Mouse (Mus musculus): ENCODE data around the gene Zfp358. TPM values are rescaled to one million over a fixed set of nuclear protein-coding genes. Genes with fewer than 3 reads are reported as not detected.
A peak's percentile ranks its signal among the peaks of the same experiment; 100 is the strongest.

Gene Zfp358
- 4.4 and 5.2 TPM in 2 replicates for polyA plus RNA-seq (2015; fragmentation: Nextera tagmentation; extraction: Ambion mirVana)

- Histone ChIP-seq H3K27me3 (peaks cover 15% of the 10 kb centered on the region; the same call in 1 of the 2 replicates), H3K9ac (peak within 1 kb of the TSS; percentile 83), H3K4me2 (peak within 1 kb of the TSS; percentile 86), H3K36me3 (peaks cover 18% of the 10 kb centered on the region), H3K4me3 (replicated peaks) (peak within 1 kb of the TSS; percentile 72), H3K4me1 (replicated peaks) (peaks cover 31% of the 10 kb centered on the region), H3K27ac (no peak within 1 kb of the TSS), H3K9me3 (replicated peaks) (no peaks in the 10 kb centered on the region; the same call in 1 of the 2 replicates)
- peak; percentile 52 for DNase-seq
- under 1% methylated on average over 64 of the region's 64 CpGs for WGBS (ENCODE audit: insufficient replicate concordance)
- peak; percentile 75 for ATAC-seq (ENCODE audit: low read depth)
These were observed at the start of gene Zfp358 for GRCm38 (mm10) chr8:3492901-3493844. TSS of gene Zfp358 (plus strand) at chr8:3493138.

DNA sequence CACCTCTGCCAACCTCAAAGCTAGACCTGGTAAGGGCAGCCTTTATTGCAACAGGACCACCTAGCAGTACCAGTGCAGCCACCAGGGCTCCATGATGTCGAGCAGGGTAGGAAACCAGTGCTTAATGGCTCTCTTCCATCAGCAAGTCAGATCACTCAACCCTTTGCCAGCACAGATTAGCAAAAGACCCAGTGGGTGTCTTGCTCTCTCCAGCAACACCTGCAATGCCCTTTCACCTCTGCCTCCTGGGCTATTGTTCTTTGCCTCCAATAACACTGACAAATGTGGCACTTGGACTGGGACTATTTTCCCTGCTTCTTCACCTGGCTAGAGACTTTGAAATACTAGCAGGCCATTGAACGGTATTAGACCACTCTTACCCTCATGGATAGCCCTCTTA, 43.7 kb upstream of the Zfp358 start:
- Histone ChIP-seq H3K36me3 (peaks cover 72% of the 10 kb centered on the region), H3K27me3 (no peaks in the 10 kb centered on the region), H3K9ac (no peak overlapping the region), H3K4me2 (no peak overlapping the region), H3K27ac (no peak overlapping the region), H3K9me3 (replicated peaks) (no peaks in the 10 kb centered on the region), H3K4me3 (replicated peaks) (no peak overlapping the region), H3K4me1 (replicated peaks) (no peaks in the 10 kb centered on the region)
- ATAC-seq (ENCODE audit: low read depth) (no peak), DNase-seq (no peak)
- WGBS (ENCODE audit: insufficient replicate concordance): 73% methylated on average over 2 of the region's 2 CpGs

- Histone ChIP-seq H3K9ac (no peak overlapping the region), H3K4me2 (no peak overlapping the region), H3K27me3 (no peaks in the 10 kb centered on the region), H3K4me3 (replicated peaks) (no peak overlapping the region), H3K27ac (no peak overlapping the region), H3K9me3 (replicated peaks) (no peaks in the 10 kb centered on the region), H3K4me1 (replicated peaks) (no peaks in the 10 kb centered on the region), H3K36me3 (peaks cover 86% of the 10 kb centered on the region)
- DNase-seq (peak; percentile 28), ATAC-seq (ENCODE audit: low read depth) (peak; percentile 50; the same call in 1 of the 2 replicates)
- 31% methylated on average over 5 of the region's 5 CpGs for WGBS (ENCODE audit: insufficient replicate concordance)
These were observed 42.3 kb upstream of the Zfp358 start for GRCm38 (mm10) chr8:3450670-3451069.

DNA sequence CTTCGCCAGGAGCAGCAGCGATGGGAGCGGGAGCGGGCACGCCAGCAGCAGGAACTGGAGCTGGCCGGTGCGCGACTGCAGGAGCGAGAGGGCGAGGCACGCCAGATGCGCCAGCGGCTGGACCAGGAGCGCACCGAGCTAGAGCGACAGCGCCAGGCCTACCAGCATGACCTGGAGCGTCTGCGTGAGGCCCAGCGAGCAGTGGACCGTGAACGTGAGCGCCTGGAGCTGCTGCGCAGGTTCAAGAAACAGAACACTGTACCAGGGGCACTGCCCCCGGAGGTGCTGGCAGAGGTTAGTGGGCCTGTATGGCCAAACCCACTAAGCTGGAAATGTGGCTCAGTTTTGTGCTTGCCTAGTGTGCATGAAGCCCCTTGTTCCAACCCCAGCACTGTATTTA, 40.9 kb upstream of the Zfp358 start:
- Histone ChIP-seq H3K36me3 (peaks cover 89% of the 10 kb centered on the region), H3K4me2 (no peak overlapping the region)
- no peak for ATAC-seq (ENCODE audit: low read depth)

DNA sequence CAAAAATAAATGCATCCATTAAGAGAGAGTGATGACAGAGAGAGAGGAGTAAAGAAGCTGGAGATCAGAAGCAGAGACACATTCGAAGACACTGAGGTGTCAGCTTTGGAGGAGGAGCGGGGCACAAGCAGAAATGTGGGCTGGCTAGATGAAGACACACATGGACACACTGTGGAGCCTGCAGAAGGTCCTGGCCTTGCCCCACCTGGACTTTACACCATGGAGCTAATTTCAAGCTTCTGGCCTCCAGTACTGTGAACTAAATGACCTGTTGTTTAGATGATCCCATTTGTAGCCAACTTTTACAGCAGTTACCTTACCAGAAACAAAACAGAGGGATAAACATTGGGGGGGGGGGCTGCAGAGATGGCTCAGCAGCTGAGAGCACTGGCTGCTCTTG, 29.7 kb upstream of the Zfp358 start:
- Histone ChIP-seq H3K4me1 (replicated peaks) (peaks cover 20% of the 10 kb centered on the region), H3K4me3 (replicated peaks) (no peak overlapping the region), H3K27ac (no peak overlapping the region), H3K9me3 (replicated peaks) (no peaks in the 10 kb centered on the region), H3K4me2 (no peak overlapping the region), H3K9ac (no peak overlapping the region), H3K27me3 (no peaks in the 10 kb centered on the region), H3K36me3 (0 out of 2 replicates have a peak, but pooled peaks cover 3% of the 10 kb centered on the region)
- DNase-seq (no peak), ATAC-seq (ENCODE audit: low read depth) (no peak)
- WGBS (ENCODE audit: insufficient replicate concordance): 69% methylated on average over 2 of the region's 2 CpGs

More for the DNA sequence above, 40.9 kb upstream of the Zfp358 start:
- Histone ChIP-seq H3K4me3 (replicated peaks) (no peak overlapping the region), H3K4me1 (replicated peaks) (no peaks in the 10 kb centered on the region), H3K27me3 (no peaks in the 10 kb centered on the region), H3K9me3 (replicated peaks) (no peaks in the 10 kb centered on the region), H3K9ac (no peak overlapping the region), H3K27ac (no peak overlapping the region)
- DNase-seq: no peak
- WGBS (ENCODE audit: insufficient replicate concordance): 90% methylated on average over 25 of the region's 25 CpGs

DNA sequence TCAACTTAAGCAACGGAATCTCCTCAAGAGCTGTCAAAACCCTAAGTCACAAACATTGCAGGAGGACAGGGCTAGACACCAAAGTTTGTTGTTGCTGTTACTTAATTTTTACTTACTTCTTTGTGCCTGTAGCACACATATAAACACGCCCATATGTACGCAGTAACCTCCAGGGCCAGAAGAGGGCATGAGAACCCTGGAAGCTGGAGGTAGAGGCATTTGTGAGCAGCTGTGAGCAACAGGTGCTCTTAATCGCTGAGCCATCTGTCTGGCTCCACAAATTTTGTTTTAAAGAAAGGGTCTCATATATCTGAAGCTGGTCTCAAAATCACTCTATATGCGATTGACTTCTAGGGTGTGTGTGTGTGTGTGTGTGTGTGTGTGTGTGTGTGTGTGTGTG, 28.6 kb upstream of the Zfp358 start:
- H3K9ac ChIP-seq: no peak overlapping the region
- WGBS (ENCODE audit: insufficient replicate concordance): 47% methylated on average over 5 of the region's 5 CpGs
- no peak overlapping the region for H3K4me3 ChIP-seq (replicated peaks)
- H3K9me3 ChIP-seq (replicated peaks): no peaks in the 10 kb centered on the region
- no peaks in the 10 kb centered on the region for H3K36me3 ChIP-seq
- ATAC-seq (ENCODE audit: low read depth) (no peak), DNase-seq (peak; percentile 28)
- H3K4me1 ChIP-seq (replicated peaks): peaks cover 21% of the 10 kb centered on the region
- H3K27me3 ChIP-seq: no peaks in the 10 kb centered on the region
- no peak overlapping the region for H3K27ac ChIP-seq
- H3K4me2 ChIP-seq: no peak overlapping the region

DNA sequence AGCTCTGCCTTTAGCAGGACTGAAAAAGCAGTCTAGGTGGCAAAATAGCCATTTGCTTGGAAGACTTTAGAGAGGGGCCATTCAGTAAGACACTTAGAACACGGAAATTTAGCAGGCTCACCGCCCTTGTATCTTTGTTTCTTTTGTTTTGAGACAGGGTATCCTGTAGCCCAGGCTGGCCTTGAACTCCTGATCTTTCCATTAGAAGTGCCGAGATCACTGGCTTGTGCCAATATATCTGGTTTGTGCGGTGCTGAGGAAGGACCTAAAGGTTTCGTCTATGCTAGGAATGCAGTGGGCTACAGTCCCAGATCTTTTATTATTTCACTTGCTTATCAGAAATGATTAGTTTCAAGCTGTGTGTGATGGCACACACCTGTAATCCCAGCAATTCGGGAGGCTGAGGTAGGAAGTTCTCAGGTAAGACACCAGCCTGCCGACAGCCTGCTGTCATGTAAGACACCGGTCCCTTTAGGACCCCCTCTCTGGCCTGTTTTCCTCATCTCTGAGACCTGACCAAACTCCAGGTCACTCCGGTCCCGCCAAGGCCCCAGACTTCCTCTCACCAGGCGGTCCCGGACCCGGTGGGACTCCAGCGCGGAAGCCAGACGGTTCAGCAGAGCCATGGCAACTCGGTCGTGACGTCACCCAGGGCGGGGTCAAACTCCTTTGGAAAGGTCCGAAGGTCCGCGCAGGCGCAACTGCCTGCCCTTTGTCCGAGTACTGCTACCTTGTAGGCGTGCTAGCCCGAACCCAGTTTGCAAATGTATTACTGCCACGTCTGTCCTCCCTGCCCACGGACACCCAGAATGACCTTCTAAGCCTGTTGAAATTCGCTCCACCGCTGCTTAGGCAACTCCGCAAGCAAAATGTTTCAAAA, 25.7 kb upstream of the Zfp358 start, which contains the start of gene Pex11g:
Gene Pex11g, minus strand, starts transcription at position 675 of the 880 bp plus-strand sequence.
- ATAC-seq (ENCODE audit: low read depth): peak; percentile 91
- 6% methylated on average over 32 of the region's 32 CpGs for WGBS (ENCODE audit: insufficient replicate concordance)

GRCm38 (mm10) chr8:3467886-3468545, 24.9 kb upstream of the Zfp358 start:
- peak overlapping the region; percentile 39; the same call in 1 of the 2 replicates for H3K27ac ChIP-seq
- H3K9ac ChIP-seq: peak overlapping the region; percentile 67
- no peaks in the 10 kb centered on the region for H3K36me3 ChIP-seq
- H3K9me3 ChIP-seq (replicated peaks): no peaks in the 10 kb centered on the region
- H3K4me3 ChIP-seq (replicated peaks): peak overlapping the region; percentile 64
- peaks cover 19% of the 10 kb centered on the region for H3K4me1 ChIP-seq (replicated peaks)
- 48% methylated on average over 9 of the region's 9 CpGs for WGBS (ENCODE audit: insufficient replicate concordance)
- peak overlapping the region; percentile 80 for H3K4me2 ChIP-seq
- DNase-seq: no peak
- no peaks in the 10 kb centered on the region for H3K27me3 ChIP-seq
- ATAC-seq (ENCODE audit: low read depth): no peak

More for the DNA sequence above, 25.7 kb upstream of the Zfp358 start, which contains the start of gene Pex11g:
- Histone ChIP-seq H3K27ac (peak within 1 kb of the TSS; percentile 51), H3K4me2 (peak within 1 kb of the TSS; percentile 80), H3K9me3 (replicated peaks) (no peaks in the 10 kb centered on the region), H3K36me3 (no peaks in the 10 kb centered on the region), H3K4me1 (replicated peaks) (peaks cover 19% of the 10 kb centered on the region), H3K9ac (peak within 1 kb of the TSS; percentile 67), H3K27me3 (no peaks in the 10 kb centered on the region), H3K4me3 (replicated peaks) (peak within 1 kb of the TSS; percentile 64)
- peak; percentile 93 for DNase-seq

DNA sequence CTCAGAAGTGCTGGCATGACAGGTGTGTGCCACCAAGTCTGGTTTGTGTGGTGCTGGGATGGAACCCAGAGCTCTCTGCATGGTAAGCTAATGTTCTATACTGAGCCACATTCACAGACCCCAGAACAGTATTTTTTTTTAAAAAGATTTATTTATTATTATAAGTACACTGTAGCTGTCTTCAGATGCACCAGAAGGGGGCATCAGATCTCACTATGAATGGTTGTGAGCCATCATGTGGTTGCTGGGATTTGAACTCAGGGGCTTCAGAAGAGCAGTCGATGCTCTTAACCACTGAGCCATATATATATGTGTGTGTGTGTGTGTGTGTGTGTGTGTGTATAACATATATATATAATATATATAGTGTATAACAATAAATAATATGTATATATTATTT, 24.1 kb upstream of the Zfp358 start:
- Histone ChIP-seq H3K4me1 (replicated peaks) (peaks cover 19% of the 10 kb centered on the region), H3K36me3 (no peaks in the 10 kb centered on the region), H3K4me3 (replicated peaks) (no peak overlapping the region), H3K9ac (no peak overlapping the region), H3K27ac (no peak overlapping the region), H3K27me3 (no peaks in the 10 kb centered on the region), H3K4me2 (no peak overlapping the region), H3K9me3 (replicated peaks) (no peaks in the 10 kb centered on the region)
- 74% methylated on average over 1 of the region's 1 CpGs for WGBS (ENCODE audit: insufficient replicate concordance)
- DNase-seq (no peak), ATAC-seq (ENCODE audit: low read depth) (no peak)

DNA sequence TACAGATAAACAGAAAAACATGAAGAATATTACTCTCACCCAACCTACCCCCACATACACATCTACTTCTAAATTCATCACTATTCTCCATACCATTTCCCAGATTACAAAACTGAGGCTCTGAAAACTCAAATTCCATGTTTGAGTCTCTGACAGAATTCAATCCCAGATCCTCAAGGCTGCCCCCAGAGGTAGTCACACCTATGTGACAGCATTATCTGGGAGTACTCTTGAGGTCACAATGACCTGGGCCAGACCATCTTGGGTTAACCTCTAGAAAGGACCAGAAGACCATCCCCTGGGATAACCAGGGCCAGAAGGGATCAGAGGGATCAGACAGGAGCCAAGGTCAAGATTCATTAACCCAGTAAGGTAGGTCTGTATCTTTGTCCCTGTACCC, 22.4 kb upstream of the Zfp358 start, which contains the start of gene Tex45:
Gene Tex45, plus strand, starts transcription at position 301 of the 400 bp plus-strand sequence.
- H3K9ac ChIP-seq: no peak within 1 kb of the TSS
- DNase-seq (no peak), ATAC-seq (ENCODE audit: low read depth) (no peak)

More for the DNA sequence above, 22.4 kb upstream of the Zfp358 start, which contains the start of gene Tex45:
- Histone ChIP-seq H3K4me1 (replicated peaks) (peaks cover 19% of the 10 kb centered on the region), H3K4me2 (no peak within 1 kb of the TSS), H3K9me3 (replicated peaks) (no peaks in the 10 kb centered on the region), H3K36me3 (no peaks in the 10 kb centered on the region), H3K4me3 (replicated peaks) (no peak within 1 kb of the TSS), H3K27me3 (peaks cover 3% of the 10 kb centered on the region), H3K27ac (no peak within 1 kb of the TSS)
